Mouse (Mus musculus) layer of hippocampus, adult 9-10 months (tissue): ENCODE results near the gene Ccdc7b.
"Not testable (repeated sequence)": the region's sequence is repeated elsewhere in the genome, so short reads cannot be mapped to it uniquely, and the experiment has no call there.

Experiments
- DNase-seq: peaks from one replicate; pipeline ENCODE4 v3.0.0; 2022; ENCODE audit warnings: low spot score

Ccdc7b gene

GRCm38 (mm10) chr8:129066834-129067233 is at the start of gene Ccdc7b:
Ccdc7b (plus strand) TSS chr8:129067134.
- not testable (repeated sequence) for DNase-seq

GRCm38 (mm10) chr8:129065417-129065816 is 1.5 kb upstream of the Ccdc7b start, which contains the start of gene Ccdc7a:
Ccdc7a (minus strand) TSS chr8:129065517.
- DNase-seq, result not testable (repeated sequence)

GRCm38 (mm10) chr8:129115761-129116160 is 48.8 kb downstream of the Ccdc7b start:
- not testable (repeated sequence) for DNase-seq

GRCm38 (mm10) chr8:129131561-129131960 is 64.6 kb downstream of the Ccdc7b start, which contains the start of gene Gm10999:
Gm10999 (minus strand) TSS chr8:129131661.
- no peak for DNase-seq

- no peak for DNase-seq
These were observed 66.5 kb downstream of the Ccdc7b start for GRCm38 (mm10) chr8:129133475-129133874.
